Mouse (Mus musculus) ES-Bruce4 (cell line): ENCODE data around the gene Sec14l1.

Source experiments
- CTCF ChIP-seq: IDR thresholded peaks from one replicate; pipeline ENCODE4 v1.8.1; 2011; ENCODE audit warnings: low read depth, low read length
- EP300 ChIP-seq: IDR thresholded peaks from 2 replicates; pipeline ENCODE4 v1.6.1; 2011; ENCODE audit warnings: low read depth, low read length; ENCODE audit not compliant: insufficient read depth
- POLR2A ChIP-seq: IDR thresholded peaks from one replicate; pipeline ENCODE4 v1.8.1; 2011; ENCODE audit warnings: low read length; ENCODE audit not compliant: insufficient read depth

DNA sequence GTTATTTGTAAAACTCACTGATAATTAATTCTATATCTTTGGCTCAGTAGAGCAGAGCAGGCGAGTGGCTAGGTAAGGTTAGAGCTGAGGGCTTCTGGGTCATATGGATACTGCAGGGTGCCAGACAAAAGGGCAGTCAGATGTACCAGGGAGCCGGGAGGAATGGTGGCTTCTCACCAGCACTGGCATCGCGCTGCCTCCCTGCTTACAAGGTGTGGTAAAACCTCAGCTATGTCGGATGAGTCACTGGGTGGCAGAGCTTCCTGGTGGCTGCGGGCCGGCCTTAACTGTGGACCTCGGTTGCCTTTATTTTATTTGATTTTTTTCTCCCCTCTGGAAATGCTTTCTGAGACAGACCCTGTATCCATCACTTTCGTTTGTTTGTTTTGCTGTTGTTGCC is 90.5 kb downstream of the Sec14l1 start:
- TF ChIP-seq CTCF: no peak
- no peak for TF ChIP-seq POLR2A
- no peak for TF ChIP-seq EP300
